Mouse (Mus musculus) testis, adult 2 months (tissue): ENCODE data around the gene Zan. TPM values are rescaled to one million over a fixed set of nuclear protein-coding genes. Genes with fewer than 3 reads are reported as not detected.

Source experiments
- H3K27ac ChIP-seq: fragments of 200-500 bp; 2 replicates; pipeline ENCODE4 v1.5.1; 2012; ENCODE audit warnings: low read depth, low read length; ENCODE audit not compliant: control insufficient read depth, insufficient read depth
- H3K27me3 ChIP-seq: fragments of 200-500 bp; 2 replicates; pipeline ENCODE4 v1.6.1; 2012; ENCODE audit warnings: mild to moderate bottlenecking, low read length, moderate library complexity; ENCODE audit not compliant: control insufficient read depth, insufficient read depth
- H3K36me3 ChIP-seq: fragments of 200-500 bp; 2 replicates; pipeline ENCODE4 v1.6.1; 2012; ENCODE audit warnings: mild to moderate bottlenecking, low read length; ENCODE audit not compliant: control insufficient read depth, insufficient read depth
- H3K4me1 ChIP-seq: fragments of 200-500 bp; 2 replicates; pipeline ENCODE4 v1.6.1; 2012; ENCODE audit warnings: low read length; ENCODE audit not compliant: control insufficient read depth, insufficient read depth
- H3K4me3 ChIP-seq: fragments of 200-500 bp; 2 replicates; pipeline ENCODE4 v1.5.1; 2012; ENCODE audit warnings: low read depth, mild to moderate bottlenecking, low read length, moderate library complexity, mixed read lengths; ENCODE audit not compliant: control insufficient read depth
- CTCF ChIP-seq: fragments of 200-500 bp; IDR thresholded peaks from 2 replicates; pipeline ENCODE4 v1.5.1; 2012; ENCODE audit warnings: low read depth, mild to moderate bottlenecking, inconsistent platforms, low read length, moderate library complexity; ENCODE audit not compliant: control insufficient read depth, insufficient read depth, insufficient replicate concordance
- POLR2A ChIP-seq: fragments of 200-500 bp; IDR thresholded peaks from 2 replicates; pipeline ENCODE4 v1.6.1; 2012; ENCODE audit warnings: low read depth, mild to moderate bottlenecking, inconsistent platforms, low read length, moderate library complexity; ENCODE audit not compliant: control insufficient read depth
- polyA plus RNA-seq: library from polyadenylated mRNA; depleted of rRNA; stranded (reverse); fragments of >200 nt; gene quantifications from 2 replicates; pipeline ENCODE4 v1.2.3, GENCODE M21; 2012

The Zan gene
- polyA plus RNA-seq, 1 experiment, result 11.5 TPM

- Histone ChIP-seq H3K27me3 (no peaks in the 10 kb centered on the region), H3K27ac (no peak overlapping the region), H3K4me1 (no peaks in the 10 kb centered on the region), H3K36me3 (peaks cover 3% of the 10 kb centered on the region; the same call in 1 of the 2 replicates), H3K4me3 (no peak overlapping the region)
- TF ChIP-seq CTCF, result no peak
- no peak for TF ChIP-seq POLR2A
These were observed 43.1 kb upstream of the Zan start for GRCm38 (mm10) chr5:137519691-137520550.

GRCm38 (mm10) chr5:137518436-137518835 lies 41.6 kb upstream of the Zan start, which contains the start of gene Gigyf1:
Gene Gigyf1 (plus strand): TSS chr5:137518548.
- TF ChIP-seq CTCF (peak; percentile 42; the same call in 1 of the 2 replicates), POLR2A (no peak)
- Histone ChIP-seq H3K4me3 (no peak within 1 kb of the TSS), H3K27ac (no peak within 1 kb of the TSS), H3K27me3 (no peaks in the 10 kb centered on the region), H3K36me3 (peaks cover 3% of the 10 kb centered on the region; the same call in 1 of the 2 replicates), H3K4me1 (no peaks in the 10 kb centered on the region)

GRCm38 (mm10) chr5:137514811-137515210 lies 37.9 kb upstream of the Zan start:
- Histone ChIP-seq H3K4me1 (no peaks in the 10 kb centered on the region; the same call in 1 of the 2 replicates), H3K27me3 (no peaks in the 10 kb centered on the region), H3K36me3 (no peaks in the 10 kb centered on the region), H3K27ac (no peak overlapping the region), H3K4me3 (no peak overlapping the region)
- TF ChIP-seq POLR2A, result no peak
- no peak for TF ChIP-seq CTCF

GRCm38 (mm10) chr5:137513951-137514721 lies 37.3 kb upstream of the Zan start:
- H3K27ac ChIP-seq, result no peak overlapping the region
- no peaks in the 10 kb centered on the region; the same call in none of the 2 replicates for H3K4me1 ChIP-seq
- no peak overlapping the region for H3K4me3 ChIP-seq
- TF ChIP-seq POLR2A, result no peak
- TF ChIP-seq CTCF, result no peak
- no peaks in the 10 kb centered on the region for H3K36me3 ChIP-seq
- no peaks in the 10 kb centered on the region for H3K27me3 ChIP-seq

GRCm38 (mm10) chr5:137512847-137513794 lies 36.3 kb upstream of the Zan start:
- H3K27me3 ChIP-seq, result no peaks in the 10 kb centered on the region
- H3K4me3 ChIP-seq, result no peak overlapping the region
- H3K27ac ChIP-seq, result no peak overlapping the region
- no peaks in the 10 kb centered on the region; the same call in none of the 2 replicates for H3K4me1 ChIP-seq
- TF ChIP-seq POLR2A (no peak), CTCF (peak; percentile 33; the same call in 1 of the 2 replicates)
- H3K36me3 ChIP-seq, result no peaks in the 10 kb centered on the region

GRCm38 (mm10) chr5:137511706-137512105 lies 34.8 kb upstream of the Zan start:
- Histone ChIP-seq H3K27me3 (no peaks in the 10 kb centered on the region), H3K27ac (no peak overlapping the region), H3K4me3 (peak overlapping the region; percentile 75), H3K4me1 (no peaks in the 10 kb centered on the region; the same call in none of the 2 replicates), H3K36me3 (no peaks in the 10 kb centered on the region)
- TF ChIP-seq CTCF (no peak), POLR2A (no peak)
